Mouse (Mus musculus): ENCODE measurements around the gene C130074G19Rik.

- TF ChIP-seq HCFC1 (IDR thresholded peaks at IDR 0.05; ENCODE audit: low read depth, low read length) (no peak), TCF12 (IDR thresholded peaks at IDR 0.05; ENCODE audit: low read depth, low read length) (no peak), CTCF (IDR thresholded peaks at IDR 0.05 in 2 of 3, conservative IDR thresholded peaks at IDR 0.05 in 1 of 3; ENCODE audit: control insufficient read depth in 1 of 3, insufficient read depth in 1 of 3, low read depth in 2 of 3, low read length in 3 of 3, poor library complexity in 1 of 3, severe bottlenecking in 1 of 3) (no peak), POLR2A (IDR thresholded peaks at IDR 0.05; ENCODE audit: control insufficient read depth in 1 of 2, insufficient read depth in 1 of 2, low read depth in 1 of 2, low read length in 2 of 2, poor library complexity in 1 of 2) (no peak), ZKSCAN1 (IDR thresholded peaks at IDR 0.05; ENCODE audit: low read depth, low read length) (no peak), EP300 (IDR thresholded peaks at IDR 0.05; ENCODE audit: low read depth in 1 of 2, low read length in 2 of 2) (no peak), E2F4 (IDR thresholded peaks at IDR 0.05; ENCODE audit: borderline replicate concordance, low read depth, low read length) (no peak), MAFK (IDR thresholded peaks at IDR 0.05; ENCODE audit: borderline replicate concordance, low read depth, low read length) (no peak), KAT2A (conservative IDR thresholded peaks at IDR 0.05; ENCODE audit: low read depth, low read length) (no peak), RCOR1 (IDR thresholded peaks at IDR 0.05; ENCODE audit: low read depth, low read length) (no peak)
Measured at GRCm38 (mm10) chr1:184889454-184889853, 6.4 kb upstream of the C130074G19Rik start.

All from MEL (cell line).